Mouse (Mus musculus): ENCODE results near the gene Ddx51. TPM values are rescaled to one million over a fixed set of nuclear protein-coding genes. Genes with fewer than 3 reads are reported as not detected.

Ddx51 gene
- total RNA-seq (2021) = 10 to 100 TPM; 23.7 to 26.4 TPM

DNA sequence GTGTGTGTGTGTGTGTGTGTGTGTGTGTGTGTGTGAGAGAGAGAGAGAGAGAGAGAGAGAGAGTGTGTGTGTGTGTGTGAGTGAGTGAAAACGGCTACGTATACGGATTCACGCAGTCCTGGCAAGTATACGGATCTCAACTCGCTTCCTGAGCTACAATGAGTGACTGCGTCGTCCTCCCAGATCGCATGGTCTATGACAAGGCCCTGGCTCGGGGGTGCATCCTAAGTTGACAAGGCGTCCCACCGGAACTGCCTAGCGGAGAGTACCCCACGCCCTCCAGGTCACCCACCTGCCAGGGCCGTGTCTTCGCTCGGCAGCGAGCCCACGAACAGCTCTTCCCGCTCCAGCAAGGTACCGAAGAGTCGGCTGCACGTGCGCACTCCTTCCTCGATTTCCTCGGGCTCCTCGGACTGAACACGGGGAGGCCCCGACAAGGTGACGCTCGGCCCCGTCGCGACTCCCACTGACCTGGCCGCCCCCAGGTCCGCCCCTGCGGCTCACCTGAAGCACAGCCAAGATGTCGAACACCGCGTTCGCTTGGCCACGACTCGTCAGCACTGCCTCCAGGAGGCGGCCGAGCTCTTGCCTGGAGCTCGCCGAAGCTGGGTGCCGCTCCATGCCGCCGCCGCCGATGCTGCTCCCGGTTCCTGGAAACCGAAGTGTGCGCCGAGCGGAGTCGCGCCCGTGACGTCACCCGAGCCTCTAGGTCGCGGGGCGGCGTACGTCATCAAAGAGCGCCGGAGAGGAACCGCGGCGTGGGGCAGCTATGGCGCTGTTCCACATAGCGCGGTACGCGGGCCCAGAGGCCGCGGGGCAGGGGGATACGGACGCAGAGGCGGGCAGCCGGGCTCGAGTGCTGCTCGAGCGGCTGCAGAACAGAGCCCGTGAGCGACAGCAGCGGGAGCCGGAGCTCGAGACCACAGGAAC lies at the start of gene Ddx51, which contains the start of gene Noc4l:
Ddx51 (plus strand) TSS at position 733 of the 930 bp plus-strand sequence.
Noc4l (minus strand) TSS at position 699 of the 930 bp plus-strand sequence.
- peak; percentile 95 to 97 for DNase-seq (ENCODE audit: low spot score in 2 of 2)
- intact Hi-C loops (cut with DNase I) = no loop called here

DNA sequence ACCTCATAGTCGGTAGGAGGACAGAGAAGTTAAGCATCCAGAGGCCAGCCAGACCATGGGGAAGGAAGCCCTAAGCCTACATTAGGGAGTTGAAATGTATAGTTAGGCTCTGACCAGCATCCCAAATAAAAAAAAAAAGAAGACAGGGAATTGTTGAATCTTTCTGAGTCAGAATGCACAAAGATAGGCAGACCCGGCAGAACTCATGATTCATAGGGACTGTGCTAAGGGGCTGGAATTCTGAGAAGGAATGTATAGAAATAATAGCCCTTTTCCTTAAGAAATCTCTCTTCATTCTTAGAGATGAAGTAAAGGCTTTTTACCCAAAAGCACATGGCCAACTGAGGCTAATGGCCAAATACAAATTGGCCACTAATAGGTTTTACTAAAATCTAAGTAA lies 48.9 kb upstream of the Ddx51 start:
- intact Hi-C loops (cut with DNase I) = no loop called here
- no peak for DNase-seq (ENCODE audit: low spot score in 2 of 2)

DNA sequence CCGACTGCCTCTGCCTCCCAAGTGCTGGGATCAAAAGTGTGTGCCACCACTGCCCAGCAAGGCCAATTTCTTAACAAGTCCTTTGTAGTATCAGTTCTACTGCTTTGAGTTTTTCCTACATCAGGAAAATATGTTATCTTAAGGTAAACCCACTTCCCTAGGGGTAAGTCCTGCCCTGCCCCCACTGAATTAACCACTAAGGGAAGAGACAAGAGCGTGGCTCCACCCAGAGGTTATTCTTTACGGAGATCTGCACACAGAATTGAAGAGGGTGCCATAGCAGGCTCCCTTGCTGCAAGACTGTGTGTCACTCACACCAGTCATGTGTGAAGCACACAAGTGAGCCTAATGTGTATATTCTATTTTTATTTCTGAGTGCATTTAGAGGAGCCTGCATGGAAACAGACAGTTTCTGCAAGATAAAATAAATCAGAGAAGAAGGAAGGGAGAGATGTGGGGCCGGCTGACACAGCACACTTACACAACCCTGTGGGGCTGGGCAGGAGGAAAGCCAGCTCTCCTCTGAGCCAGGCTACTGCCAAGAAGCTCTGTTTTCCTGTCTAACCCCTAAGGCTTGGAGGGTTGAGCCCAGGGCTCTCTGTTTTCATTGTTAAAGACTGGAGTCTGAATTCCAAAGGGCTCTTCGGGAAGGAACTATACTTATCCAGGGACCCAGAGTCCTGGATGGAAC lies 47.6 kb upstream of the Ddx51 start:
- peak in 1 of 2 experiments; percentile 48 for DNase-seq (ENCODE audit: low spot score in 2 of 2)
- intact Hi-C loops (cut with DNase I) = no loop called here

DNA sequence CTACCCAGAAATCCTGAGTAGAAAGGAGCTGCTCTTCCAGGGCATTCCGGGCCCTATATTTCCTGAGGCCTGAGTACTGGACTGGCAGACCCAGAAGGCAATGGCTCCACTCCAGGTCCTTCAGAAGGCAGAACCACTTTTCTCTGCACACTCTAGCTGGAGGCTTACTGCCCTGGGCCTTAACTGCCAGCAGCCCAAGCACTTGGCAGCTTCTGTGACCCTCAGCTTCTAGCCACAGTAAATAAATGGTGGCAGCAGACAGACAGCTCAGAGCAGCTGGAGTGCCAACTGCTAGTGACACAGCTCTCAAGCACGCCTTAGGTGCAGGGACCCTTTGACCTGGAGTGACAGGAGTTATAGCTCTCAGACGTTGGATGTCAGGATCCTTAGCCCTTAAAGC lies 45.5 kb upstream of the Ddx51 start:
- intact Hi-C loops (cut with DNase I) = no loop called here
- DNase-seq (ENCODE audit: low spot score in 2 of 2) = no peak

DNA sequence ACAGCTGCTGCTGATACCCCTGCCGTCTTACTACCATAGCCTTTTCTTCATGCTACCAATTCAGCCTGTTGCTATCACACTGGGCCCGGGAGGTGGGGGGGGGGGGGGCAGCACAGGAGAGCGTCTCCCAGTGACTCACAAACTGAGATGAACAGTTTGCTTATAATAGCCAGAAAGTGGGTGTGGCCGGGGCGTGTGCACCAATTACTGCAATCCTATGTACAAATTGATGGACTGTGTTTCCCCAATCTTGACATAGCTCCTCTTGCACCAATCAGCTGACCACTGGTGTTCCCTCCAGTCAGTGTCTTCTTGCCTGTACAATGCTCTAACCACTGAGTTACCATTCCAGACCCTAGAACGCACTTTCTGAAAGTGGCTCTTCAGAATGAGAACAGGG lies 44.9 kb upstream of the Ddx51 start:
- intact Hi-C loops (cut with DNase I) = no loop called here
- no peak for DNase-seq (ENCODE audit: low spot score in 2 of 2)

DNA sequence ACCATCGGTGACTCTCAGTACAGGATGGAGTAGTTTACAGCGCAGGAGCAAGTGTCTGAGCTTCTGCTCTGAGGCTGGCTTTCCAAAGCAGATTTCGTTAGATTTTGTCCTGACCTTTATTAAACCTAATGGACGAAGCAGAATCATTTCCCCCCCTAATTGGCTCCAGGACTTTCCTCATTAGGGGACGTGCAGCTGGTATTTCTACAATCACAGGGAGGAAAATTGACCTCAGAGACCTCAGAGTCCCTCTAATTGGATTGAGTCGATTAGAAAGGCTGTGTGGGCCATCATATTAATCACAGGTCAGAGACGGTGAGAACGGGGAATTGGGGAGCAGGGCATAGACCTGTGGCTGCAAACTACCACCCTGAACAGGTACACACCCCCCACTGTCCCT lies 44.3 kb upstream of the Ddx51 start:
- intact Hi-C loops (cut with DNase I) = no loop called here

DNA sequence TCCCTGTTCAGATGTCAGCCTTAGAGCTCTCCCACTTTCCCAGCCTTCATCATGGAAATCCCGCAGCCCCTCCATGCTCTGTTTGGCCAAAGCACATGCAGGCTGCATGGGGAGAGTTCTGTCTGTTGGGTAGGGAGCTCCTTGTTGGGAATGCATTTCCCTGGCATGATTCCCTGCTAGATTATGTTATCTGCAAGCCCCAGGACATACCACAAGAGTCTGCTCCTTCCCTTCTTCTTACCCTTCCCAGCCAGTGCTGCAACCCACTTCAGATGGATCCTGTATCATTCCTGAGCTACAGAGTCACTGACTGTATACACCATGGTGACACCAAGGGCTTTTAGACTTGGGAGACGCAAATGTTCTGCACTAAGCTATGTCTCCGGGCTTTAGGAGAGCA lies 43.8 kb upstream of the Ddx51 start:
- no peak for DNase-seq (ENCODE audit: low spot score in 2 of 2)
- intact Hi-C loops (cut with DNase I) = no loop called here

More for the DNA sequence above, 44.3 kb upstream of the Ddx51 start:
- no peak for DNase-seq (ENCODE audit: low spot score in 2 of 2)

DNA sequence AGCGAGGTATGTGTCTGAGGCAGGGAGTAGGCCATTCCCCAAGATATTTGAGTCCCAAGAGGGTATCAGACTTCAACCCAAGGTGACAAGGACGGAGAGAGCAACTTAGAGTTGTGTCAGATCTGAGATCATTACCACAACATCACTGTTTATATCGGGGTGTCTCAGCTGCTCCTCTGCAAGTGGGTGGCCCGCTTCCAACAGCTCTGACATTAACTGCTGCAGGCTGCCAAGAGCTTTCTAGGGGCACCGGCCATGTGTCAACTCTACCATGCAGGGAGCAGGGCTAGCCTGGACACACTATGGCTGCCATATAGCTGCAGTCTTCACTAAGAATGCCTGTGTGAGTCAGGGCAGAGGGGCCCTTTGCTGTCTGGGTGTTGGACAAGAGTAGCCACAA lies 43.4 kb upstream of the Ddx51 start:
- no peak for DNase-seq (ENCODE audit: low spot score in 2 of 2)

DNA sequence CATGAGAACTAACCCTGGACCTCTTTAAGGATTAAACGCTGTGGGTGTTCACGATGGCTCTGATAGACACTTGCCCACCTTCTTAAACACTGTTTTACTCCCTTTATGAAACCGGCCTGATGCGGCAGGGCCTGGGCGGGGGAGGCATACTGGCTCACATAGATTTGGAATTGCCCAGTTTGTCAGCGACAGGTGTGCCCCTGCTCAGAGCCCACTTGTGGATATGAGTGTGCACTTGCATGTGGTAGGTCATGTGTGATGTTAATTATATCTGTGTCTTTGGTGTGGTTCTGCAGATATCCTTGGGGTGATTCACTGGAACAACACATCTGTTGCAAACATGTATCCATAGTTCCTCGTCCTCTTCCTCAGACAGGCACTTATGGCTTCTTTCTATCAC lies 42.8 kb upstream of the Ddx51 start:
- DNase-seq (ENCODE audit: low spot score in 2 of 2) = no peak
- intact Hi-C loops (cut with DNase I) = no loop called here

More for the DNA sequence above, 43.4 kb upstream of the Ddx51 start:
- intact Hi-C loops (cut with DNase I) = no loop called here

DNA sequence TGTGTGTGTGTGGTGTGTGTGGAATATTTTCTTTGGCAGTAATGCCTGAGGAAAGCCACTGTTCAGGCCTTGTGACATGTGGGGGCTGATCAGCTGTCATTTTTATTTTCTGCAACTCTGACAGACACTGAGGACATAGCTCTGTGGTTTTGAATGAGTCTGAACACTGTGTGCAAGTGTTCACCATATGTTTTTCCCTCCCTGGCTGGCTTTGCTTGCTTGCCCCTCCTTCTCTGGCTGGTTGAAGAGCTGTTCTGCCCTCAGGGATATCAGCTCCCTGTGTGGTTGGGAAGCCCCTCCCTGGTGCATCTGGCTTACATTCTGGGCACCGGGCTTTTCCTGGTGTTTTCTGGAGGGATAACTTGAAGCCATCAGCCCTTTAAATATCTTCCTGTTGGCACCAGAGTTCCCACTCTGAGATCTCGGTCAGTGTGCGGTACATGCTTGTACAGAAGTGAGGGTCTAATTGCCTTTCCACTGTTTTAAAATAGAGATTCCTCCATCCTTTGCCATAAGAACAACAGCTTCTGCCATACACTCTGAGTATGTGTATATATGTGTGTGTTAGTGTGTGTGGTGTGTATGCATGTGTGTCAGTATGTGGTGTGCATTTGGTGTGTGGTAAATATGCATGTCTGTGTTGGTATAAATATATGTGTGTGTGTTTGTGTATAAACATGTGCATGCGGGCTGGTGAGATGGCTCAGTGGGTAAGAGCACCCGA lies 41.7 kb upstream of the Ddx51 start:
- DNase-seq (ENCODE audit: low spot score in 2 of 2) = peak; percentile 36 to 54
- intact Hi-C loops (cut with DNase I) = no loop called here

DNA sequence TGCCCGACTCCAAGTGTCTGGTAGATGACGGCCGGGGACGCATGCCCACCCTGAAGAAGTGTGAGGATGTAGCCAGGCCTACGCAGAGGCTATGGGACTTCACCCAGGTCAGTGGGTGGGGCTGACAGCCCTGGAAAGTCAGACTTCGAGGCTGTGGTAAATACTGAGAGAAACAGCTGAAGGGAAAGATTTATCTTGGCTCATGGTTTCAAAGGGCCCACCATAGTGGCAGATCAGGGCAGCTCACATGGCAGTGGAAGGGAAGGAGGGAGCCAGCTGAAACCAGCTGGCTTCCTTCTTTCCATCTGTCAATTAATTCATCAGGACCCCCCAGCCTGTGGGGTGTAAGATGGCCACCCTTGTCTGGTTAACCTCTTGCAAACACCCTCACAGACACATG lies 34.0 kb upstream of the Ddx51 start:
- DNase-seq (ENCODE audit: low spot score in 2 of 2) = no peak
- intact Hi-C loops (cut with DNase I) = no loop called here

DNA sequence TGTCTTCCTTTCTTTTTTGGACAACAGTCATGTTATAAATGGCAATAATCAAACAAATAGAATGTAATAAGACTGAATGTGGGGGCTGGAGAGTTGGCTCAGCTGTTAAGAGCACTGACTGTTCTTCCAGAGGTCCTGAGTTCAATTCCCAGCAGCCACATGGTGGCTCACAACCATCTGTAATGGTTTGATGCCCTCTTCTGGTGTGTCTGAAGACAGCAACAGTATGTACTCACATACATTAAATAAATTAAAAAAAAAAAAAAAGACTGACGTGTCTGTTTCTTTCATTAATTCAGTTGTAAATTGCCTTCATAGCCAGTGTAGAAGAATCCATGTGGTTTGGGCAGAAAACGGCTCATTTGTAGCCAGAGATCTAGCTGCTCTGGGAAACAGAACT lies 28.9 kb upstream of the Ddx51 start:
- DNase-seq (ENCODE audit: low spot score in 2 of 2) = no peak
- intact Hi-C loops (cut with DNase I) = no loop called here

DNA sequence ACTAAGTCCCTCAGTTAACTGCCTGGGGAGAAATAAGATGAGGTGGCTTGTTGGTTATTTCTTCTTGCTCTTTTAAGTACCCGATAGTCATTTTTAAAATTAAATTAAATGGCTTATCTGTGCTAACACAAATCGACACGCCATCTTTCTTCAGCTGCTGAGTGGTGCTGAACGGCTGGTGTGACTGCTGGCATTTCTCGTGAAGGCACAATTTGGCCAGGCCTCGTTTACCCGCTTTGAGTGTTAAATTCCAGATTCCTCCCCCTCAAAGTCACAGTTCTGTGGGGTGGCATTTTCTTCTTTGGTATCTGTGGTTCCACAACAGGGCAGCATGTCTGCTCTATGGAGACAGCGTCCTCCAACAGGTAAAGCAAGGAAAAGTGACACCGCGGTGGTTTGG lies 25.9 kb upstream of the Ddx51 start:
- peak in 1 of 2 experiments; percentile 48 for DNase-seq (ENCODE audit: low spot score in 2 of 2)
- intact Hi-C loops (cut with DNase I) = no loop called here

DNA sequence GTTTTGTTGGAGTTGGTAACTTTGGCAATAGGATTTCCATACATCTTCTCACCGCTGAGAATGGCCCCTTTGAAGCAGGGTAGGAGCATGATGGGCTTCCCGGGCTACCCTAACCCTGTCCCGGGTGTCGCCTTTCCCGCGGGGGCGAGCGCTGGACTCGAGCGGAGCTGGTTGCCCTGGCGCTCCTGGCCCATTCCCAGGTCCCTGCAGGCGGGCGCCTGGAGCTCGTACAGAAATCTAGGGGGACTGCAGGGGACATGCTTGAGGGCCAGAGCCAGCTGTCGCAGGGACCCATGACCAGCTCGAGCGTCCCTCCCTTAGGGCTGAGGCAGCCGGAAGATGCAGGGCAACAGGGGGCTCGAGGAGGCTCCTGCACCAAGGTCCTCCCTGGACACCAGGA lies 25.1 kb upstream of the Ddx51 start:
- intact Hi-C loops (cut with DNase I) = no loop called here

DNA sequence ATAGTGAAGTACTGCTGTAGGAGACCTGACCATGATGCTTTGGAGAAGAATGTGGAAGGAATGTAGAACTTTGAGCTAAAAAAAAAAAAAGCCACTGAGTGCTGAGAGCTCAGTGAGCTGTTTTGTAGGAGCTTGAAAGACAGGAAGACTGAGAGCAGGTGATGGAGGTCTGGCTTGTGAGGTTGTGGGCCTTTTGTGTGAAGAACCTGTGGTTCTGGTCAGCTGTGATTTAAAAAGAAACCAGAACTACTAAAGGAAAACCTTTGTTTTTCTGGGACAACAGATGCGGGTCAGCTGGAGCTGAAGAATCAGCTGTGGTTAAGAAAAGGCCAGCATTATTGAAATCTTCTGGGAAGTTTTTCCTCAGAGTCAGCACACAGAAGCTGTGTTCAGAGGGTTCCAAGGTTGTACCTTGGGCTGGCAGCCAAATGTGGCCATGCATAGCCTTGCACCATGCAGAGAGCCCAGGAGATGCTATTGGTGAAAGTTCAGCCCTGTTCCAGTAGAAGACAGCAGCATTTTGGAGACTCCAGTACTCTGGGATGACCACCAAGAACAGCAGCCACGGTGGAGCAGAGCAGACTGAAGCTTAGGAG lies 23.6 kb upstream of the Ddx51 start:
- intact Hi-C loops (cut with DNase I) = no loop called here
- no peak for DNase-seq (ENCODE audit: low spot score in 2 of 2)

More for the DNA sequence above, 25.1 kb upstream of the Ddx51 start:
- DNase-seq (ENCODE audit: low spot score in 2 of 2) = no peak

DNA sequence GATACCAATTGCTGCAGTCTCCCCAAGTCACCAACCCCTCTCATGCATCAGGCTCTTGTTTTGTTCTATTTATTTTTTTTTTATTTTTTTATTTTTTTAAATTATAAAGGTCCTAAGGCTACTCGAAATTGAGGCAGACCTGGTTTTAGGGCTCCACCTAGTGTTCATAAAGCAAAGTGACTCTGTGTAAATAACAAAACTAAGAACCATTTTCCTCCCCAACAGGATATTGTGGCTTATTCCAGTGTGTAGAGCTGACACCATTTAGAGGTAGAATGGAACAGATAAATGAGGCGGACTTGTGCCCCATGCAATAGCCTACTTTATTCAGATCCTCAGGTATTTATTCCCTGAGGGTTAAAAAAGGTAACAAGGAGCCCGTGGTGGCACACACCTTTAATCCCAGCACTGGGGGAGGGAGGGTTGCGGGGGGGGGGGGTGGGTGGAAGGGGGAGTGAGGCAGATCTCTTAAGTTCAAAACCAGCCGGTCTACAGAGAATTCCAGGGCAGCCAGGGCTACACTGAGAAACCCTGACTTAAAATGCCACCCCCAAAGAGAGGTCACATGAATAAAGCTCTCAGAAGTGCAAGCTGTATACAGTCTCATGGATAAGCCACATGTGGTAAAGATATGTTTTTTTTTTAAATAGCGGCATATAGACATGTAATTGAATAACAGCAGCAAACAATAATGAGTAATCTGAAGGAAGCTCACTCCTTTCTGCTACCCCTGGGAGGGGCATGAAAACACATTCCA lies 17.1 kb upstream of the Ddx51 start:
- peak; percentile 21 to 52 for DNase-seq (ENCODE audit: low spot score in 2 of 2)
- intact Hi-C loops (cut with DNase I) = loop anchor here (1.0 to 2.0 kb wide), 2 partner anchors 142 to 279 kb away; no protein-coding TSS in a partner anchor

DNA sequence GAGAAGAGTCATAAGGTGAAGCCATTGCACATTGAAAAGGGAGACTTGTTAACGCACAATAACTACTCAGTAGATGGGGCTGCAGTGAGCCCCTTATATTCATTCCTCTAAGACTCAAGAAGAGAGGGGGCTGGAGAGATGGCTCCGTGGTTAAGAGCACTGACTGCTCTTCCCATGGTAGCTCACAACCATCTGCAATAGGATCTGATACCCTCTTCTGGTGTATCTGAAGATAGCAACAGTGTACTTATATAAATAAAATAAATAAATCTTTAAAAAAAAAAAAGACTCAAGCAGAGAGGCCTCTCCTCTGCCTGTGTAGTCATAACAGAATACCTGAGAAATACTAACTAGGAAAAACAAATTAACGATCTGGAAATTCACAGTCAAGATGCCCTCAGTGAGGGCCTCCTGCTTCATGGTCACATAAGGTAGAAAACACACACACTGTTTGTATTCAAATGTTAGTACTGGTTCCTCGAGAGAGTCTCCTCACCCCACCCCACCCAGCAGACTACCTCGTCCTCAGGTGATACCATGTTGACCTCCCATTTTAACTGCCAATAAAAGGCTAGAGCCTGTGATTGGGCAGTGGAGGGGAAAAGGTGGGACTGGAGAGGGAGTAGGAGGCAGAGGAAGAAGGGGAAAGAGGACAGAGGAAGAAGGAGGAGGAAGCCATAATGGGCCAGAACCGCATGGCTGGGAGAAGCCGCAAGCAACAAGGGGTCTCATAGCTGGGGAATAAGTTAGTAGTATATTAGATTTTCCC lies 14.8 kb upstream of the Ddx51 start:
- intact Hi-C loops (cut with DNase I) = no loop called here
- no peak for DNase-seq (ENCODE audit: low spot score in 2 of 2)

DNA sequence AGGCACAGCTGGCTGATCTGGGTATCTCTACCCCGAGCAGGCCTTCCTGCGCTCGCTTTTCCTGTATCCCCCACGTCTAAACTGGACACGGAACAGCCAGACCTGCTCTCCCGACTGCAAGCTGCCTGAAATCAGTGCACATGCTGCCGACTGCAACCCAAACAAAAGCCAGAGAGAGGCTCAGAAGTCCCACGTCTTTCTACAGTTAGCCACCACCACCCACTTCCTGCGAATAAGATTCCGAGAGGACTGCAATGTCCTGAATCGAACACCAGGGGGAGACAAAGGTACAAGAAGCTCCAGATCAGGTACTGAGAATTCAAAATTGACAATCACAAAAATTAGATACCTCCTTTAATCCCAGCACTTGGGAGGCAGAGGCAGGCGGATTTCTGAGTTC lies 13.8 kb upstream of the Ddx51 start:
- intact Hi-C loops (cut with DNase I) = no loop called here
- DNase-seq (ENCODE audit: low spot score in 2 of 2) = peak; percentile 76 to 95

Measured in left cerebral cortex, postnatal 25 days (tissue).